Mouse (Mus musculus) hindbrain, embryonic 16.5 days (tissue): Measurements from ENCODE around the gene Shisa6. TPM values are rescaled to one million over a fixed set of nuclear protein-coding genes. Genes with fewer than 3 reads are reported as not detected.
A peak's percentile ranks its signal among the peaks of the same experiment; 100 is the strongest.

ENCODE experiments used
- ATAC-seq: fragments of 200-750 bp; cut with Nextera tagmentation; 2 replicates; pipeline ENCODE4 v1.8.0; 2017; ENCODE audit warnings: moderate TSS enrichment, moderate library complexity
- H3K27ac ChIP-seq: fragments of 300-500 bp; sonication (generic); 2 replicates; pipeline ENCODE4 v1.5.1; 2014; ENCODE audit warnings: low read depth, mild to moderate bottlenecking, control low read depth, low read length, moderate library complexity
- H3K27me3 ChIP-seq: fragments of 300-500 bp; sonication (generic); replicated peaks from 2 replicates; pipeline ENCODE4 v1.6.1; 2014; ENCODE audit warnings: low read length; ENCODE audit not compliant: control insufficient read depth, insufficient read depth
- H3K36me3 ChIP-seq: fragments of 300-500 bp; sonication (generic); 2 replicates; pipeline ENCODE4 v1.6.1; 2014; ENCODE audit warnings: mild to moderate bottlenecking, low read length, moderate library complexity, mixed read lengths; ENCODE audit not compliant: control insufficient read depth, insufficient read depth
- H3K4me1 ChIP-seq: fragments of 300-500 bp; sonication (generic); 2 replicates; pipeline ENCODE4 v1.6.1; 2014; ENCODE audit warnings: low read depth, low read length; ENCODE audit not compliant: control insufficient read depth, insufficient read depth
- H3K4me2 ChIP-seq: fragments of 300-500 bp; sonication (generic); 2 replicates; pipeline ENCODE4 v1.6.1; 2014; ENCODE audit warnings: mild to moderate bottlenecking, low read length, control low read depth, moderate library complexity
- H3K4me3 ChIP-seq: fragments of 300-500 bp; sonication (generic); 2 replicates; pipeline ENCODE4 v1.5.1; 2014; ENCODE audit warnings: mild to moderate bottlenecking, low read length, control low read depth, moderate library complexity
- H3K9ac ChIP-seq: fragments of 300-500 bp; sonication (generic); 2 replicates; pipeline ENCODE4 v1.6.1; 2014; ENCODE audit warnings: low read depth, mild to moderate bottlenecking, control low read depth, low read length, moderate library complexity
- H3K9me3 ChIP-seq: fragments of 300-500 bp; sonication (generic); 2 replicates; pipeline ENCODE4 v1.6.1; 2014; ENCODE audit warnings: mild to moderate bottlenecking, low read length, moderate library complexity; ENCODE audit not compliant: control insufficient read depth
- WGBS: fragments of 180-500 bp; shearing (Covaris S2); extraction: QIAGEN DNeasy Blood & Tissue Kit; methylation state at CpG from one replicate; pipeline ENCODE4 v1.1.7; 2014; 5-methylcytosine and 5-hydroxymethylcytosine counted together
- polyA plus RNA-seq: library from polyadenylated mRNA; unstranded; fragments of >200 nt; fragmentation: Nextera tagmentation; extraction: Ambion mirVana; gene quantifications from 2 replicates; pipeline ENCODE4 v1.2.1, GENCODE M21; 2015

Gene Shisa6
- polyA plus RNA-seq, 1 experiment from 2014 or later: 4.3 TPM

DNA sequence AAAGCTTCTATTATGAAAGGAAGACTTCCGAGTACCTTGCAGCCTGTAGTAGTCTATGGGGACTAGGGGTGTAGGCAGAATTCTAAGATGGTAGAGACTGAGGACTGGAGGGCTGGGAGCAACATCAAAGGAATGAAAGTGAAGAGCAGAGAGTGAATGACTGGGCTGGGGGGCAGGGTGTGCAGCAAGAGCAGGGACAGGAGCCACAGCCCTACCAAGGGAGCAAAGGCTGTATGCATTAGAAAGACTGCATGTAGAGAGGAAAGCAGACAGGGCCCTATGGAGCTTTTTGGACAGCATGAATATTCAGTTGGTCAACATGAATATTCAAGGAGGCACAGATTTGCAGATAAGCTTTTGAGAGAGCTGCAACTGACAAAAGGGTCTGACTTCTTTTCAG, 221.4 kb downstream of the Shisa6 start:
- Histone ChIP-seq H3K9ac (no peak overlapping the region), H3K27ac (no peak overlapping the region), H3K27me3 (no peaks in the 10 kb centered on the region), H3K9me3 (no peaks in the 10 kb centered on the region), H3K4me1 (no peaks in the 10 kb centered on the region), H3K4me2 (no peak overlapping the region), H3K36me3 (no peaks in the 10 kb centered on the region), H3K4me3 (no peak overlapping the region)
- 50% methylated on average over 1 of the region's 1 CpGs for WGBS
- no peak for ATAC-seq

DNA sequence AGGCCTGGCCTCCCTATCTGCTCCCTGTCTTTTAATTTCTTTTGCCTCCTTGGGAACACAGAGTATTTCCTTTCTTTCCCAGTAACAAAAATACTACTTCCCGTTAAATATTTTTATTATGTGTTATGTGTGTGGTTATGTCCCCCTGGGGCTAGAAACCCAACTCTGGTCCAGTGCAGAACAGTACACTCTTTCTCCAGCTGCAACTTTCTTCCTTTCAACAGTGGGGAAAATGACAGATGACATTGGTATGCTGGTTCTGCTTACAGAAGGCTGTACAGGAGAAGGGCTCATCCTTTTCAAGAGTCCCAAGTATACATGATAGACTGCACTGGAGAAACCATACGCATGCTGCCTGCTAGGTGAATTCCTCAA, 251.1 kb downstream of the Shisa6 start:
- 81% methylated on average over 2 of the region's 2 CpGs for whole genome bisulfite sequencing
- H3K27ac ChIP-seq: no peak overlapping the region; the same call in 1 of the 2 replicates

DNA sequence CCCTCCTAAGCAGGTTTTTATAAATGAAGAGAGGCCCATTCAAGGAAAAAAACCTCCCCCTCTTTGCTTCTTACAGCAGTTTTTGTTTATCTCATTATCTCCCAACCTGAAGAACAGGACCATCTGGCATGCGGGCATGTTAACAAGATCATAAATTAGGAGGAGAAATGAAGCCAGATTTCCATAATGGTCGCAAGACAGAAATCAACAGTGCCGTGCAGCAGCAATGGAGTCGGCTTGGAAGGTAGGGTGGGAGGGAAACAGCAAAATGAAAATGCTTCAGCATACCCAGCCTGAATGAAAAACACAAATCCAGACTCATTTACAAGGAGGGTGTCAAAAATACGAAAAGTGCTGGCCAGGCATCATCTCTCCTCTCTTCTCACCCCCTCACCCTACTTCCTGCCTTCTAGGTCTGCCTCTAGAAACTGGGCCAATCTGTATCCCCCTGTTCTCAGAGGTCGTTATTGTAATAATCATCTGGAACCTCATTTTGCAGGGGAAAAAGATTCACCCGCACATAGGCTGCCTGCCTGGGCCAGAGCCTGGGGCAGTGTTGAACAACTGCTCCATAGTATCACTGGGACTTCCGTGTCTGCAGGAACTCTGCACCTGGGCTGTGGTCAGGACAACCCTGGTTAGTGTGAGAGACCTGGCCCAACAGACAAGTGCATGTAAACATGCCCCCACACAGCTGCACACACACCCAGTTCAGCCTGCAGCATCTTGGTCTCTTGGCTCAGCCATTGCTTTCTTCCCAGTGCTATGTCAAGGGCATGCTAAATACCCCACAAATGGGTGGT, 251.7 kb downstream of the Shisa6 start:
- Histone ChIP-seq H3K27ac (peak overlapping the region; percentile 55), H3K27me3 (no peaks in the 10 kb centered on the region), H3K4me3 (no peak overlapping the region), H3K4me1 (peaks cover 4% of the 10 kb centered on the region), H3K4me2 (no peak overlapping the region), H3K9ac (no peak overlapping the region), H3K9me3 (no peaks in the 10 kb centered on the region), H3K36me3 (no peaks in the 10 kb centered on the region)
- 40% methylated on average over 8 of the region's 8 CpGs for WGBS
- ATAC-seq: no peak

More for the DNA sequence above, 251.1 kb downstream of the Shisa6 start:
- no peaks in the 10 kb centered on the region for H3K27me3 ChIP-seq
- H3K4me3 ChIP-seq: no peak overlapping the region
- H3K9me3 ChIP-seq: no peaks in the 10 kb centered on the region
- no peak overlapping the region for H3K4me2 ChIP-seq
- peaks cover 4% of the 10 kb centered on the region for H3K4me1 ChIP-seq
- no peak for ATAC-seq
- no peak overlapping the region for H3K9ac ChIP-seq
- no peaks in the 10 kb centered on the region for H3K36me3 ChIP-seq

DNA sequence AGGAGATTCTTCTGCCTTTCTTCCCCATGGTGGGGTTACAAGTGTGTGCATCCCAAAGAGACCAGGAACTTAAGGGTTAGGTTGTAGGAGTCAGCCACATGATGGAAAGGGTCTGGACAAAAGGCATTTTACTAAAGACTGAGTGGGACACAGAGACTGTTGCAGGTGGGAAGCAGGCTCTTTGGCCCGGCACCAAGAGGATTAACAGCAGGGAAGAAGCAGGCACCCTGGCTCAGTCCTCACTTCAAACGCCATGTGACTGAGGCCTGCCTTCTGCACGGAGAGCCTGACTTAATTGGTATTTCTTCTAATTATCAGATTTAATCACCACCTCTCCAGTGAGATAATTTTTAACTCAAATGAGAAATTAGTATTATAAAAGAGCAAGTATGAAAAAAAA, 258.7 kb downstream of the Shisa6 start:
- H3K27ac ChIP-seq: no peak overlapping the region; the same call in 1 of the 2 replicates
- H3K4me1 ChIP-seq: no peaks in the 10 kb centered on the region
- no peak overlapping the region for H3K4me3 ChIP-seq

DNA sequence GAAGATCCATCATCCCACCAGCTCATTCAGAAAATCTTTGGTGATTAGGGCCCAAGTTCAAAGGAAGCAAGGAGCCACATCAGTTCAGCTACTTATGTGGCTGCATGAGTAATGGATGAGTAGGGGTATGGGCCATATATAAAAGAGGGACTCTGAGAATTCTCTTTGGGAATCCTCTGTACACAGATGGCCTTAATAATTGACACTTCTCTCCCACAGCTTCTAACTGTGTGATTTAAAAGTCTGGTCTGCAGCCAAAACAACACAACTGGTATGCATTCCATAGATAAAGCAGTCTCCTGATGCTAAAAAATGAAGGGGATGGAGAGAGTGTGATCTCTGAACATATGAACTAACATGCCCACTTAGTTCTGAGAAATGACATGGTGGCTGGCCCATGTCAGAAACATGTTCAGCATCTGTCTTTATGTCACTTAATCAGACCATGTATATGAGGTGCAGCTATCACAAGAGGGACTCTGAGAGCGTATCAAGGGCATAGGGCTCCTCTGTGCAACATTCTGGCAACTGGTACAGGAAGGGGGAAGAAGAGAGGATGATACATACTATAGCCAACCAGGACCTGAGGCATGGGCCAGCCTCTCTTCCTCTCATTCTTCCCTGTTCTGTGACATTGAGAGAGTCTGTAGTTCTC, 260.3 kb downstream of the Shisa6 start:
- H3K27me3 ChIP-seq: no peaks in the 10 kb centered on the region
- H3K36me3 ChIP-seq: no peaks in the 10 kb centered on the region
- H3K4me2 ChIP-seq: no peak overlapping the region
- no peak for ATAC-seq
- no peak overlapping the region for H3K27ac ChIP-seq
- no peak overlapping the region for H3K9ac ChIP-seq
- 92% methylated on average over 1 of the region's 1 CpGs for WGBS
- no peaks in the 10 kb centered on the region for H3K9me3 ChIP-seq
- H3K4me3 ChIP-seq: no peak overlapping the region
- H3K4me1 ChIP-seq: no peaks in the 10 kb centered on the region

More for the DNA sequence above, 258.7 kb downstream of the Shisa6 start:
- H3K4me2 ChIP-seq: no peak overlapping the region
- ATAC-seq: no peak
- H3K9me3 ChIP-seq: no peaks in the 10 kb centered on the region
- WGBS: 31% methylated on average over 3 of the region's 3 CpGs
- no peak overlapping the region for H3K9ac ChIP-seq
- H3K27me3 ChIP-seq: no peaks in the 10 kb centered on the region
- no peaks in the 10 kb centered on the region for H3K36me3 ChIP-seq

DNA sequence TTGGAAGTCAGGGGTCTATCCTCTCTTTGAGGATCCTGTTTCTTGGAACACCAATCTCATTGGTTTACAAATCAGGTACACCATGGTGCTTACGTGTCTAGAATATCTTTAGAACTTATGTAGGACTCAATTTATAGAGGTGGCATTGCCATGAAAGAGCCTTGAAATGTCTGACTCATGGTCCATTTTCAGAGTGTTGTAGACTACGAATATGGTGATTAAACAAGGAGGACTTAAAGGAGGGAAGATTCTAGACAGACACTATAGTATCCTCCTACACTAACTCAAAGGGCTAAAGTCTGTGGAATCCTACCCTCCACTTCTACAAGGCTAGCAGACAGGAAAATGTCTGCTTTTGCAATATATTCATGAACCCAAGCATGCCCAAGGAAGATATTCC, 265.6 kb downstream of the Shisa6 start:
- H3K9me3 ChIP-seq: no peaks in the 10 kb centered on the region
- H3K27me3 ChIP-seq: no peaks in the 10 kb centered on the region
- H3K4me1 ChIP-seq: no peaks in the 10 kb centered on the region
- no peak overlapping the region for H3K27ac ChIP-seq
- no peak for ATAC-seq
- 86% methylated on average over 2 of the region's 2 CpGs for WGBS
- no peak overlapping the region for H3K4me3 ChIP-seq
- H3K9ac ChIP-seq: no peak overlapping the region
- no peak overlapping the region for H3K4me2 ChIP-seq
- H3K36me3 ChIP-seq: no peaks in the 10 kb centered on the region

DNA sequence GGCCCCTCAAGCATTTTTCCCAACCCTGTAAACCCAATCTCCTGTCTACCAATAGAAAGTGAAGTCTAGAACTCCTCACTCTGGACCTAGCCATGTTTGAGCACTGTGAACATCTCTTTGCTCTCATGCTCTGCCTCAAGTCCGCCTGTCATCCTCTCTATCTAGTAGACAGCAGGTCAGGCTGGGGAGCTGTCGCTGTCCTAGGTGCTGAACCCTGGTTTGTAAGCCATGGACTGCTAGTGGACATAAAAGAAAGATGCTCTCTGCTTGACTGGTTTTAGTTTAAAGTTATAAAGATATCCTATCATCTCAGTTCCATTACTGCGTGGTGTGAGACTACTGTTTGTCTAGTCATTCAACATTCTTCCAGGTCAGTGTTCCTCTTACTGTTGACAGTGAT, 266.9 kb downstream of the Shisa6 start:
- Histone ChIP-seq H3K27me3 (no peaks in the 10 kb centered on the region), H3K4me1 (no peaks in the 10 kb centered on the region), H3K36me3 (no peaks in the 10 kb centered on the region), H3K4me2 (no peak overlapping the region), H3K9ac (no peak overlapping the region), H3K4me3 (no peak overlapping the region), H3K27ac (no peak overlapping the region), H3K9me3 (no peaks in the 10 kb centered on the region)
- no peak for ATAC-seq
- 18% methylated on average over 3 of the region's 3 CpGs for WGBS

GRCm38 (mm10) chr11:66247115-66247514, 278.6 kb downstream of the Shisa6 start:
- no peak overlapping the region for H3K9ac ChIP-seq
- no peak for ATAC-seq
- H3K36me3 ChIP-seq: no peaks in the 10 kb centered on the region
- H3K27ac ChIP-seq: no peak overlapping the region
- 55% methylated on average over 5 of the region's 5 CpGs for WGBS
- H3K9me3 ChIP-seq: no peaks in the 10 kb centered on the region
- no peaks in the 10 kb centered on the region for H3K27me3 ChIP-seq
- H3K4me2 ChIP-seq: no peak overlapping the region
- no peaks in the 10 kb centered on the region for H3K4me1 ChIP-seq
- no peak overlapping the region for H3K4me3 ChIP-seq

DNA sequence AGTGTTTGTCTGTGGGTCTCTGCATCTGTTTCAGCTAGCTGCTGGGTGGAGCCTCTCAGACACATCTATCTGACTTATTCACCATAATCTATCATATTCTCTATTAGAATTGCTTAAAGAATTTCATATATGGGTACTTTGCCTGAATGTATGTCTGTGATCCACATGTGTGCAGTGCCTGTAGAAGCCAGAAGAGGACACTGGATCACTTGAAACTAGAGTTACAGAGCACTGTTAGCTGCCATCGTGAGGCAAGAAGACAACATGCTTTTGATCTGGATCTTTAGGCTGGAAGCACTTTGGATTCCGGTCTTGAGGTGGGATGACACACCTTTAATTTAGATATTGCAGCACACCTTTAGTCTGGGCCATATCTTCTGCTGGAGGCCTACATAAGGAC, 289.2 kb downstream of the Shisa6 start:
- Histone ChIP-seq H3K27ac (no peak overlapping the region), H3K4me3 (no peak overlapping the region), H3K9ac (no peak overlapping the region), H3K36me3 (no peaks in the 10 kb centered on the region), H3K9me3 (no peaks in the 10 kb centered on the region), H3K27me3 (no peaks in the 10 kb centered on the region), H3K4me2 (no peak overlapping the region), H3K4me1 (no peaks in the 10 kb centered on the region)
- WGBS: 70% methylated on average over 2 of the region's 2 CpGs
- ATAC-seq: no peak
